Mouse (Mus musculus) lung, postnatal 0 days (tissue): ENCODE measurements at regions not wholly inside any gene's neighbourhood (a gene's known extent, or its start where the extent isn't known, plus 50 kb on each side); places are given as distances from the start of the nearest gene placed in this dataset.

Source experiments
- CTCF ChIP-seq: IDR thresholded peaks from 2 replicates; pipeline ENCODE4 v1.5.1; 2016; ENCODE audit warnings: antibody characterized with exemption, mild to moderate bottlenecking
- EP300 ChIP-seq: IDR thresholded peaks from 2 replicates; pipeline ENCODE4 v1.6.1; 2016; ENCODE audit warnings: antibody characterized with exemption, mild to moderate bottlenecking, control low read depth

GRCm38 (mm10) chr2:128295726-128296234, 169.9 kb downstream of the Bcl2l11 start:
- TF ChIP-seq CTCF (no peak), EP300 (no peak)
